Mouse (Mus musculus): ENCODE data around the gene Actr5. TPM values are rescaled to one million over a fixed set of nuclear protein-coding genes. Genes with fewer than 3 reads are reported as not detected.
A peak's percentile ranks its signal among the peaks of the same experiment; 100 is the strongest.

Gene Actr5
- polyA plus RNA-seq, 2 experiments: 3.6 to 4.9 TPM

GRCm38 (mm10) chr2:158609681-158610080 lies 15.0 kb upstream of the Actr5 start:
- no peak for DNase-seq (ENCODE audit: low read depth in 3 of 3, low spot score in 3 of 3)

GRCm38 (mm10) chr2:158610488-158611325 lies 14.0 kb upstream of the Actr5 start, which contains the start of gene Slc32a1:
TSS of gene Slc32a1 (plus strand) at chr2:158610767.
- H3K36me3 ChIP-seq (replicated peaks; ENCODE audit: control insufficient read depth, insufficient read depth, low read depth): no peaks in the 10 kb centered on the region
- H3K4me2 ChIP-seq (ENCODE audit: low read depth): 0 out of 2 replicates have a peak within 1 kb of the TSS, but pooled peaks have one; percentile 8
- 0 out of 2 replicates have a peak, but pooled peaks have one; percentile 11 for ATAC-seq (ENCODE audit: insufficient read depth)
- no peak within 1 kb of the TSS for H3K9ac ChIP-seq (replicated peaks)
- no peak for TF ChIP-seq CTCF (IDR thresholded peaks at IDR 0.05; ENCODE audit: low read depth)
- TF ChIP-seq EP300 (IDR thresholded peaks at IDR 0.05; ENCODE audit: low read depth): no peak
- peaks cover 0 to 5% of the 10 kb centered on the region in 2 experiments; a peak in 1 of 4 replicates for H3K4me1 ChIP-seq (replicated peaks; ENCODE audit: control insufficient read depth in 2 of 2, insufficient read depth in 2 of 2, low read length in 1 of 2)
- H3K9me3 ChIP-seq (ENCODE audit: control insufficient read depth, low read length): no peaks in the 10 kb centered on the region
- H3K4me3 ChIP-seq (ENCODE audit: insufficient read depth in 1 of 2, low read depth in 2 of 2, low read length in 2 of 2): no peak within 1 kb of the TSS
- WGBS (ENCODE audit: insufficient replicate concordance): 2% methylated on average over 72 of the region's 77 CpGs
- peaks cover 88% of the 10 kb centered on the region for H3K27me3 ChIP-seq (ENCODE audit: control insufficient read depth, insufficient read depth, low read length)
- no peak for DNase-seq (ENCODE audit: low read depth in 3 of 3, low spot score in 3 of 3)
- no peak within 1 kb of the TSS for H3K27ac ChIP-seq

More at GRCm38 (mm10) chr2:158609681-158610080, 15.0 kb upstream of the Actr5 start:
- H3K4me2 ChIP-seq (ENCODE audit: low read depth): no peak overlapping the region
- H3K4me1 ChIP-seq (replicated peaks; ENCODE audit: control insufficient read depth in 2 of 2, insufficient read depth in 2 of 2, low read length in 1 of 2): peaks cover 0 to 5% of the 10 kb centered on the region in 2 experiments; a peak in 1 of 4 replicates
- H3K27me3 ChIP-seq (ENCODE audit: control insufficient read depth, insufficient read depth, low read length): peaks cover 78% of the 10 kb centered on the region
- no peaks in the 10 kb centered on the region for H3K9me3 ChIP-seq (ENCODE audit: control insufficient read depth, low read length)
- 1% methylated on average over 27 of the region's 27 CpGs for WGBS (ENCODE audit: insufficient replicate concordance)
- H3K9ac ChIP-seq (replicated peaks): no peak overlapping the region
- no peak for ATAC-seq (ENCODE audit: insufficient read depth)
- TF ChIP-seq CTCF (IDR thresholded peaks at IDR 0.05; ENCODE audit: low read depth) (no peak), EP300 (IDR thresholded peaks at IDR 0.05; ENCODE audit: low read depth) (no peak)
- H3K4me3 ChIP-seq (ENCODE audit: insufficient read depth in 1 of 2, low read depth in 2 of 2, low read length in 2 of 2): no peak overlapping the region
- H3K27ac ChIP-seq: no peak overlapping the region
- H3K36me3 ChIP-seq (replicated peaks; ENCODE audit: control insufficient read depth, insufficient read depth, low read depth): no peaks in the 10 kb centered on the region

DNA sequence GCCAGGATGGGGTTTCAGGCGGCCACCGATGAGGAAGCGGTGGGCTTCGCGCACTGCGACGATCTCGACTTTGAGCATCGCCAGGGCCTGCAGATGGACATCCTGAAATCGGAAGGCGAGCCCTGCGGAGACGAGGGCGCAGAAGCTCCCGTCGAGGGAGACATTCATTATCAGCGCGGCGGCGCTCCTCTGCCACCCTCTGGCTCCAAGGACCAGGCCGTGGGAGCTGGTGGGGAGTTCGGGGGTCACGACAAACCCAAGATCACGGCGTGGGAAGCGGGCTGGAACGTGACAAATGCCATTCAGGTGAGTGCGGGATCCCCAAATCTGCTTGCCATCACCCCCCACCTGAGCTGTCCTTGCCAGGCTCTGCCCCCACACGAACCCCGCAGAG lies 13.4 kb upstream of the Actr5 start:
- H3K4me3 ChIP-seq (ENCODE audit: insufficient read depth in 1 of 2, low read depth in 2 of 2, low read length in 2 of 2): no peak overlapping the region

GRCm38 (mm10) chr2:158611726-158612670 lies 12.7 kb upstream of the Actr5 start:
- Histone ChIP-seq H3K4me2 (ENCODE audit: low read depth) (no peak overlapping the region), H3K9ac (replicated peaks) (no peak overlapping the region), H3K4me3 (ENCODE audit: insufficient read depth in 1 of 2, low read depth in 2 of 2, low read length in 2 of 2) (no peak overlapping the region), H3K36me3 (replicated peaks; ENCODE audit: control insufficient read depth, insufficient read depth, low read depth) (no peaks in the 10 kb centered on the region), H3K27me3 (ENCODE audit: control insufficient read depth, insufficient read depth, low read length) (peaks cover 99% of the 10 kb centered on the region), H3K9me3 (ENCODE audit: control insufficient read depth, low read length) (no peaks in the 10 kb centered on the region), H3K4me1 (replicated peaks; ENCODE audit: control insufficient read depth in 2 of 2, insufficient read depth in 2 of 2, low read length in 1 of 2) (no peaks in the 10 kb centered on the region), H3K27ac (no peak overlapping the region)
- ATAC-seq (ENCODE audit: insufficient read depth) (no peak), DNase-seq (ENCODE audit: low read depth in 3 of 3, low spot score in 3 of 3) (no peak)
- TF ChIP-seq CTCF (IDR thresholded peaks at IDR 0.05; ENCODE audit: low read depth) (no peak), EP300 (IDR thresholded peaks at IDR 0.05; ENCODE audit: low read depth) (no peak)
- WGBS (ENCODE audit: insufficient replicate concordance): 7% methylated on average over 30 of the region's 30 CpGs

More for the DNA sequence above, 13.4 kb upstream of the Actr5 start:
- peaks cover 94% of the 10 kb centered on the region for H3K27me3 ChIP-seq (ENCODE audit: control insufficient read depth, insufficient read depth, low read length)
- H3K4me2 ChIP-seq (ENCODE audit: low read depth): no peak overlapping the region
- H3K4me1 ChIP-seq (replicated peaks; ENCODE audit: control insufficient read depth in 2 of 2, insufficient read depth in 2 of 2, low read length in 1 of 2): peaks cover 0 to under 1% of the 10 kb centered on the region in 2 experiments; a peak in 1 of 4 replicates
- no peaks in the 10 kb centered on the region for H3K36me3 ChIP-seq (replicated peaks; ENCODE audit: control insufficient read depth, insufficient read depth, low read depth)
- TF ChIP-seq CTCF (IDR thresholded peaks at IDR 0.05; ENCODE audit: low read depth) (no peak), EP300 (IDR thresholded peaks at IDR 0.05; ENCODE audit: low read depth) (no peak)
- DNase-seq (ENCODE audit: low read depth in 3 of 3, low spot score in 3 of 3): no peak
- WGBS (ENCODE audit: insufficient replicate concordance): 3% methylated on average over 30 of the region's 30 CpGs
- no peak overlapping the region for H3K27ac ChIP-seq
- no peaks in the 10 kb centered on the region for H3K9me3 ChIP-seq (ENCODE audit: control insufficient read depth, low read length)
- no peak overlapping the region for H3K9ac ChIP-seq (replicated peaks)
- no peak for ATAC-seq (ENCODE audit: insufficient read depth)

Measured in liver, embryonic 14.5 days (tissue).